Mouse (Mus musculus): ENCODE measurements at regions not wholly inside any gene's neighbourhood (a gene's known extent, or its start where the extent isn't known, plus 50 kb on each side); places are given as distances from the start of the nearest gene placed in this dataset.
"Not testable (repeated sequence)": the region's sequence is repeated elsewhere in the genome, so short reads cannot be mapped to it uniquely, and the experiment has no call there.

DNA sequence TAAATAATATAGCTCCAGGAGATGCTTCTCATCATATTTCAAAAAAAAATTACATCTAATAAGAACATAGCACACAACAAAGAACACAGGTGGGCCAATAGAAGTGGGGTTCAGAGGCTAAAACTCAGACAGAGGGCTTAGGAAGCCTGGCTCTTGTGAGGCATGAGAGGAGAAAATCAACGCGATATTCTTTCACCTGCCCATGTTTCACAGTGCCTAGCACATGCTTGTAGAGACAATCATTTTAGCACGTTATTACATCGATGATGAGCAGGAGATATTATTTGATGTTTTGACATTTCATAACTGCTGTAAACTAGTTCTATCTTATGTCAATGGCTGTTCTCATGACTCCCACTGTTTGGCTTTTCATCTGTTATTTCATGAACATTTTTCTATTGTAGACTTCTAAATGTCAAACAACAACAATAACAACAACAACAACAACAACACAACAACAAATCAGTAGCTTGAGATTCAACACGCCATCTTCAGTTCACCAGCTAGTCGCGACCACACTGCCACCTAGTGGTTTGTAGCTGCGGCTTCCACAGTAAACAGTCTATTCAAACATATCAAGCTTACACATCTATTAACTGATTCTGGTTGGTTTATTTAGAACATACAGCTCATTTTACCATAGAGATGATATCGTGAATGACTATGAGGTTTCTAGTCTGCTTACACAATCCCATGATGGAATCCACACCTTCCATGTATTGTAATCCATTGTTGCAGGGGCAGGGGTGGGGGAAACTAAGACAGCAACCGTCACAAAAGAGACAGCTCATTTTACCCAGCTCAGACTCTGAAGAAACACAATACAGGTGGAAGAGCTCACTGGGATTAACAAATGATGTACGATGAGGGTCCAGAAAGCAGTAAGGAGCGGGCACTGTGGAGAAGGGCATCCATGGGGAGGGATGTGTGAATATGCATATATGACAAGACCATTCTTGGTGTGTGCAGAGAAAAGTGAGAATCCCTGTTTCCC, 60.5 kb upstream of the Tmem200a start:
- peak; percentile 44 to 75 for DNase-seq (ENCODE audit: extremely low spot score in 1 of 2, low spot score in 1 of 2)

- no peak for DNase-seq (ENCODE audit: extremely low spot score in 1 of 2, low spot score in 1 of 2)
Observed at GRCm38 (mm10) chr10:26152586-26152985, 73.7 kb upstream of the Tmem200a start.

DNA sequence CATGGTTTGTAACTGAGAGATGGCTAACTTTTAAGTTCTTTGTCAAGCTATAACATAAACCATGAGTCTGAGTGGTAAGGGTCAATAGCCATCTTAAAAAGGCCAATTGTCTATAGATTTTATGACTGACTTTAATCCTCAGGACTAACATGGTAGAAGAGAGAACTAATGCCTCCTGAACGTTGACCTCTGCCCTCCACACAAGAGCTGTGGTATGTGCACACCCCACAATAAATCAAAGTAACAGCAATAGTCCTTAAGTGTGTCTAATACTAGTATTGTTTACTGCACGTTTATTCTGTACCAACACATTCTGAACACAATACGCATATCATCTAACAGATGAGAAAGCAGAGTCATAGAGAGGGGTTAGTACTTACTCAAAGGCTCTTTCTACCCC, 70.7 kb upstream of the Samd3 start:
- DNase-seq (ENCODE audit: extremely low spot score in 1 of 2, low spot score in 1 of 2), result no peak

GRCm38 (mm10) chr10:26161139-26161538, 68.4 kb upstream of the Samd3 start:
- not testable (repeated sequence) for DNase-seq (ENCODE audit: extremely low spot score in 1 of 2, low spot score in 1 of 2)

- no peak for DNase-seq (ENCODE audit: extremely low spot score in 1 of 2, low spot score in 1 of 2)
Observed at GRCm38 (mm10) chr10:26164531-26164930, 65.0 kb upstream of the Samd3 start.

- no peak for DNase-seq (ENCODE audit: extremely low spot score in 1 of 2, low spot score in 1 of 2)
Observed at GRCm38 (mm10) chr10:26177591-26177990, 51.9 kb upstream of the Samd3 start.

GRCm38 (mm10) chr10:26178356-26178755, 51.2 kb upstream of the Samd3 start:
- peak in 1 of 2 experiments; percentile 8 for DNase-seq (ENCODE audit: extremely low spot score in 1 of 2, low spot score in 1 of 2)
